ENCODE assay signal across 16 mouse cellular contexts in genomic region chr1:75676295-75676694, GRCm38 (mm10).
A peak's percentile ranks its signal among the peaks of the same experiment; 100 is the strongest.
DNase-seq lines count a peak whose midpoint lies in the region; ATAC-seq lines count a peak whose summit lies in the region.
"Had no signal": no experiment of that assay in that cellular context is flagged by ENCODE, and none has a peak within 500 bp of the region (broad histone marks: within the 10 kb centered on the region; RNA-seq: fewer than 3 reads in every experiment).

No protein-coding gene starts in this region.

- DNase-seq in frontal cortex, postnatal 10 days (ENCODE audit: low spot score in 2 of 2): peak; percentile 22 to 28
- no peak for DNase-seq in frontal cortex, adult 2 months (ENCODE audit: extremely low spot score in 1 of 2, low spot score in 1 of 2)
- DNase-seq in frontal cortex, postnatal 14 days (ENCODE audit: low spot score in 2 of 2): peak; percentile 23 to 26
- DNase-seq in layer of hippocampus, adult 8-10 months (ENCODE audit: low spot score in 2 of 2): peak; percentile 40 to 51
- peak; percentile 67 to 71 for DNase-seq in right cerebral cortex, postnatal 10 days (ENCODE audit: low spot score in 2 of 2)
- no peak for DNase-seq in spleen, postnatal 4 days (ENCODE audit: low spot score in 2 of 2)
- DNase-seq: cerebellum, postnatal 25 days; kidney, adult 18-20 months; kidney, postnatal 10 days; liver; lung, adult 18-20 months; thymus, postnatal 4 days had no signal

- ATAC-seq in granulocyte monocyte progenitor cell, adult 5-6 weeks (replicated peaks; ENCODE audit: poor library complexity, severe bottlenecking): no peak
- ATAC-seq: forebrain, embryonic 15.5 days; hindbrain, postnatal 0 days; Patski had no signal

Comparison
In these comparisons a context has a peak if more than half of its experiments do, and no peak if none do; other contexts are left out.
1. DNase-seq: peak in frontal cortex, postnatal 10 days (2 of 2), frontal cortex, postnatal 14 days (2 of 2), layer of hippocampus, adult 8-10 months (2 of 2) and right cerebral cortex, postnatal 10 days (2 of 2); none in frontal cortex, adult 2 months (0 of 2) and spleen, postnatal 4 days (0 of 2).